Mouse (Mus musculus): ENCODE measurements at regions not wholly inside any gene's neighbourhood (a gene's known extent, or its start where the extent isn't known, plus 50 kb on each side); places are given as distances from the start of the nearest gene placed in this dataset.

GRCm38 (mm10) chr2:24544190-24544589, 68.8 kb upstream of the Pax8 start:
- ATAC-seq = peak; percentile 88
- Histone ChIP-seq H3K4me3 (ENCODE audit: low read length) (no peak overlapping the region), H3K4me1 (ENCODE audit: control insufficient read depth, insufficient read depth, low read length) (no peaks in the 10 kb centered on the region), H3K9me3 (ENCODE audit: control insufficient read depth, low read length) (no peaks in the 10 kb centered on the region), H3K4me2 (ENCODE audit: low read depth, low read length) (no peak overlapping the region), H3K36me3 (ENCODE audit: control insufficient read depth, insufficient read depth, low read length) (no peaks in the 10 kb centered on the region), H3K27ac (ENCODE audit: low read length) (peak overlapping the region; percentile 25), H3K27me3 (replicated peaks; ENCODE audit: control insufficient read depth, insufficient read depth, low read length) (no peaks in the 10 kb centered on the region), H3K9ac (ENCODE audit: low read depth, low read length) (no peak overlapping the region)
- WGBS = 64% methylated on average over 5 of the region's 5 CpGs

- Histone ChIP-seq H3K4me1 (ENCODE audit: control insufficient read depth, insufficient read depth, low read length) (no peaks in the 10 kb centered on the region), H3K9ac (ENCODE audit: low read depth, low read length) (no peak overlapping the region), H3K9me3 (ENCODE audit: control insufficient read depth, low read length) (no peaks in the 10 kb centered on the region), H3K4me2 (ENCODE audit: low read depth, low read length) (no peak overlapping the region), H3K36me3 (ENCODE audit: control insufficient read depth, insufficient read depth, low read length) (no peaks in the 10 kb centered on the region), H3K27me3 (replicated peaks; ENCODE audit: control insufficient read depth, insufficient read depth, low read length) (no peaks in the 10 kb centered on the region), H3K4me3 (ENCODE audit: low read length) (no peak overlapping the region), H3K27ac (ENCODE audit: low read length) (no peak overlapping the region)
- no peak for ATAC-seq
- 47% methylated on average over 7 of the region's 7 CpGs for WGBS
Measured at GRCm38 (mm10) chr2:24538890-24539573, 63.6 kb upstream of the Pax8 start.

GRCm38 (mm10) chr2:24537324-24537723, 61.9 kb upstream of the Pax8 start:
- H3K27ac ChIP-seq (ENCODE audit: low read length) = no peak overlapping the region
- no peak for ATAC-seq
- no peak overlapping the region for H3K4me2 ChIP-seq (ENCODE audit: low read depth, low read length)
- no peak overlapping the region for H3K9ac ChIP-seq (ENCODE audit: low read depth, low read length)
- H3K27me3 ChIP-seq (replicated peaks; ENCODE audit: control insufficient read depth, insufficient read depth, low read length) = no peaks in the 10 kb centered on the region
- no peaks in the 10 kb centered on the region for H3K9me3 ChIP-seq (ENCODE audit: control insufficient read depth, low read length)
- H3K36me3 ChIP-seq (ENCODE audit: control insufficient read depth, insufficient read depth, low read length) = no peaks in the 10 kb centered on the region
- H3K4me3 ChIP-seq (ENCODE audit: low read length) = no peak overlapping the region
- no peaks in the 10 kb centered on the region for H3K4me1 ChIP-seq (ENCODE audit: control insufficient read depth, insufficient read depth, low read length)
